Mouse (Mus musculus) liver, postnatal 0 days (tissue): Measurements from ENCODE around the gene Slc36a4.

Experiments used
- CTCF ChIP-seq: sonication (generic); IDR thresholded peaks from 2 replicates; pipeline ENCODE4 v1.5.1; 2016; ENCODE audit warnings: antibody characterized with exemption, low read depth
- EP300 ChIP-seq: IDR thresholded peaks from 2 replicates; pipeline ENCODE4 v1.6.1; 2016; ENCODE audit warnings: antibody characterized with exemption, low read depth, mild to moderate bottlenecking

GRCm38 (mm10) chr9:15734867-15735131, 25.3 kb downstream of the Slc36a4 start:
- no peak for TF ChIP-seq CTCF
- TF ChIP-seq EP300: no peak
